Mouse (Mus musculus) MN1 (cell line): ENCODE measurements at regions not wholly inside any gene's neighbourhood (a gene's known extent, or its start where the extent isn't known, plus 50 kb on each side); places are given as distances from the start of the nearest gene placed in this dataset.

Source experiments
- DNase-seq: peaks from one replicate; pipeline ENCODE4 v3.0.0-alpha.2; 2016; ENCODE audit warnings: low spot score

GRCm38 (mm10) chr17:87867611-87868010 is 53.2 kb upstream of the Rpl36-ps4 start:
- no peak for DNase-seq

GRCm38 (mm10) chr17:87866719-87867318 is 54.0 kb upstream of the Rpl36-ps4 start:
- no peak for DNase-seq

- DNase-seq, result no peak
These were observed 54.6 kb upstream of the Rpl36-ps4 start for GRCm38 (mm10) chr17:87866165-87866564.

GRCm38 (mm10) chr17:87865439-87865838 is 55.3 kb upstream of the Rpl36-ps4 start:
- DNase-seq, result no peak

- DNase-seq, result no peak
These were observed 55.9 kb upstream of the Rpl36-ps4 start for GRCm38 (mm10) chr17:87864842-87865241.

GRCm38 (mm10) chr17:87861587-87861986 is 59.2 kb upstream of the Rpl36-ps4 start:
- DNase-seq, result no peak

- peak; percentile 30 for DNase-seq
These were observed 53.7 kb upstream of the Kcnk12 start for GRCm38 (mm10) chr17:87851456-87851855.

GRCm38 (mm10) chr17:87849897-87850296 is 52.1 kb upstream of the Kcnk12 start:
- DNase-seq, result peak; percentile 9

GRCm38 (mm10) chr17:87849421-87849820 is 51.6 kb upstream of the Kcnk12 start:
- DNase-seq, result no peak

GRCm38 (mm10) chr17:87848964-87849363 is 51.2 kb upstream of the Kcnk12 start:
- no peak for DNase-seq
